Mouse (Mus musculus): ENCODE data around the gene Sel1l3. TPM values are rescaled to one million over a fixed set of nuclear protein-coding genes. Genes with fewer than 3 reads are reported as not detected.

Sel1l3 gene
- polyA plus RNA-seq, 1 experiment: 47.7 TPM

GRCm38 (mm10) chr5:53242865-53243499, 29.3 kb upstream of the Sel1l3 start:
- Histone ChIP-seq H3K27ac (ENCODE audit: insufficient read depth, low read length) (no peak overlapping the region), H3K4me3 (ENCODE audit: insufficient read depth, low read length) (no peak overlapping the region), H3K4me1 (ENCODE audit: control insufficient read depth, insufficient read depth, low read length) (no peaks in the 10 kb centered on the region; the same call in 1 of the 2 replicates)
- TF ChIP-seq POLR2A (IDR thresholded peaks at IDR 0.05; ENCODE audit: extremely low read depth, insufficient read depth, low read length) (no peak), CTCF (IDR thresholded peaks at IDR 0.05; ENCODE audit: extremely low read depth, insufficient read depth, low read length) (no peak)

GRCm38 (mm10) chr5:53241963-53242362, 28.2 kb upstream of the Sel1l3 start:
- H3K27ac ChIP-seq (ENCODE audit: insufficient read depth, low read length): no peak overlapping the region
- no peak for TF ChIP-seq CTCF (IDR thresholded peaks at IDR 0.05; ENCODE audit: extremely low read depth, insufficient read depth, low read length)
- TF ChIP-seq POLR2A (IDR thresholded peaks at IDR 0.05; ENCODE audit: extremely low read depth, insufficient read depth, low read length): no peak
- H3K4me1 ChIP-seq (ENCODE audit: control insufficient read depth, insufficient read depth, low read length): no peaks in the 10 kb centered on the region; the same call in 1 of the 2 replicates
- no peak overlapping the region for H3K4me3 ChIP-seq (ENCODE audit: insufficient read depth, low read length)

- H3K4me3 ChIP-seq (ENCODE audit: insufficient read depth, low read length): no peak overlapping the region
- TF ChIP-seq POLR2A (IDR thresholded peaks at IDR 0.05; ENCODE audit: extremely low read depth, insufficient read depth, low read length): no peak
- TF ChIP-seq CTCF (IDR thresholded peaks at IDR 0.05; ENCODE audit: extremely low read depth, insufficient read depth, low read length): no peak
- no peak overlapping the region for H3K27ac ChIP-seq (ENCODE audit: insufficient read depth, low read length)
- no peaks in the 10 kb centered on the region; the same call in 1 of the 2 replicates for H3K4me1 ChIP-seq (ENCODE audit: control insufficient read depth, insufficient read depth, low read length)
These were observed 27.4 kb upstream of the Sel1l3 start for GRCm38 (mm10) chr5:53241109-53241508.

- TF ChIP-seq CTCF (IDR thresholded peaks at IDR 0.05; ENCODE audit: extremely low read depth, insufficient read depth, low read length) (no peak), POLR2A (IDR thresholded peaks at IDR 0.05; ENCODE audit: extremely low read depth, insufficient read depth, low read length) (no peak)
- Histone ChIP-seq H3K27ac (ENCODE audit: insufficient read depth, low read length) (no peak overlapping the region), H3K4me3 (ENCODE audit: insufficient read depth, low read length) (no peak overlapping the region), H3K4me1 (ENCODE audit: control insufficient read depth, insufficient read depth, low read length) (no peaks in the 10 kb centered on the region; the same call in 1 of the 2 replicates)
These were observed 26.2 kb upstream of the Sel1l3 start for GRCm38 (mm10) chr5:53239831-53240440.

GRCm38 (mm10) chr5:53239189-53239588, 25.5 kb upstream of the Sel1l3 start:
- TF ChIP-seq POLR2A (IDR thresholded peaks at IDR 0.05; ENCODE audit: extremely low read depth, insufficient read depth, low read length) (no peak), CTCF (IDR thresholded peaks at IDR 0.05; ENCODE audit: extremely low read depth, insufficient read depth, low read length) (no peak)
- H3K4me1 ChIP-seq (ENCODE audit: control insufficient read depth, insufficient read depth, low read length): no peaks in the 10 kb centered on the region; the same call in 1 of the 2 replicates
- no peak overlapping the region for H3K27ac ChIP-seq (ENCODE audit: insufficient read depth, low read length)
- H3K4me3 ChIP-seq (ENCODE audit: insufficient read depth, low read length): no peak overlapping the region

- H3K4me3 ChIP-seq (ENCODE audit: insufficient read depth, low read length): no peak overlapping the region
- H3K27ac ChIP-seq (ENCODE audit: insufficient read depth, low read length): no peak overlapping the region
- no peaks in the 10 kb centered on the region; the same call in 1 of the 2 replicates for H3K4me1 ChIP-seq (ENCODE audit: control insufficient read depth, insufficient read depth, low read length)
- no peak for TF ChIP-seq CTCF (IDR thresholded peaks at IDR 0.05; ENCODE audit: extremely low read depth, insufficient read depth, low read length)
- TF ChIP-seq POLR2A (IDR thresholded peaks at IDR 0.05; ENCODE audit: extremely low read depth, insufficient read depth, low read length): no peak
These were observed 25.0 kb upstream of the Sel1l3 start for GRCm38 (mm10) chr5:53238761-53239160.

GRCm38 (mm10) chr5:53236749-53237148, 23.0 kb upstream of the Sel1l3 start:
- TF ChIP-seq CTCF (IDR thresholded peaks at IDR 0.05; ENCODE audit: extremely low read depth, insufficient read depth, low read length) (no peak), POLR2A (IDR thresholded peaks at IDR 0.05; ENCODE audit: extremely low read depth, insufficient read depth, low read length) (no peak)
- Histone ChIP-seq H3K27ac (ENCODE audit: insufficient read depth, low read length) (no peak overlapping the region), H3K4me1 (ENCODE audit: control insufficient read depth, insufficient read depth, low read length) (no peaks in the 10 kb centered on the region), H3K4me3 (ENCODE audit: insufficient read depth, low read length) (no peak overlapping the region)

- H3K27ac ChIP-seq (ENCODE audit: insufficient read depth, low read length): no peak overlapping the region
- TF ChIP-seq POLR2A (IDR thresholded peaks at IDR 0.05; ENCODE audit: extremely low read depth, insufficient read depth, low read length) (no peak), CTCF (IDR thresholded peaks at IDR 0.05; ENCODE audit: extremely low read depth, insufficient read depth, low read length) (no peak)
- no peak overlapping the region for H3K4me3 ChIP-seq (ENCODE audit: insufficient read depth, low read length)
- no peaks in the 10 kb centered on the region for H3K4me1 ChIP-seq (ENCODE audit: control insufficient read depth, insufficient read depth, low read length)
These were observed 22.4 kb upstream of the Sel1l3 start for GRCm38 (mm10) chr5:53236136-53236535.

GRCm38 (mm10) chr5:53235551-53235950, 21.8 kb upstream of the Sel1l3 start:
- Histone ChIP-seq H3K27ac (ENCODE audit: insufficient read depth, low read length) (no peak overlapping the region), H3K4me3 (ENCODE audit: insufficient read depth, low read length) (no peak overlapping the region), H3K4me1 (ENCODE audit: control insufficient read depth, insufficient read depth, low read length) (no peaks in the 10 kb centered on the region)
- no peak for TF ChIP-seq CTCF (IDR thresholded peaks at IDR 0.05; ENCODE audit: extremely low read depth, insufficient read depth, low read length)
- TF ChIP-seq POLR2A (IDR thresholded peaks at IDR 0.05; ENCODE audit: extremely low read depth, insufficient read depth, low read length): no peak

GRCm38 (mm10) chr5:53230560-53230959, 16.8 kb upstream of the Sel1l3 start:
- H3K27ac ChIP-seq (ENCODE audit: insufficient read depth, low read length): no peak overlapping the region
- no peaks in the 10 kb centered on the region for H3K4me1 ChIP-seq (ENCODE audit: control insufficient read depth, insufficient read depth, low read length)
- H3K4me3 ChIP-seq (ENCODE audit: insufficient read depth, low read length): no peak overlapping the region
- TF ChIP-seq CTCF (IDR thresholded peaks at IDR 0.05; ENCODE audit: extremely low read depth, insufficient read depth, low read length): no peak
- no peak for TF ChIP-seq POLR2A (IDR thresholded peaks at IDR 0.05; ENCODE audit: extremely low read depth, insufficient read depth, low read length)
